Mouse (Mus musculus) T-helper 2 cell (primary cell): Measurements from ENCODE around the gene Rcor2.

Experiments
- in situ Hi-C: fragments of 300-600 bp; cut with MboI, MseI; formaldehyde crosslinking; loops from one replicate; pipeline ENCODE4 v1.15.1; 2025; ENCODE audit warnings: high pct_unique_total_duplicates

The Rcor2 gene

GRCm38 (mm10) chr19:7267091-7267741, at the start of gene Rcor2:
TSS of gene Rcor2 (plus strand) at chr19:7267325.
- in situ Hi-C loops: no loop called here

- in situ Hi-C loops: loop anchor here (10.0 kb wide), 1 partner anchor 1133 kb away; the partner anchor contains the start of genes Cdca5, Gm28374, Tmem262 and Zfpl1
Observed at GRCm38 (mm10) chr19:7217926-7218267, 49.2 kb upstream of the Rcor2 start.

GRCm38 (mm10) chr19:7218753-7219152, 48.4 kb upstream of the Rcor2 start:
- in situ Hi-C loops: loop anchor here (10.0 kb wide), 1 partner anchor 1134 kb away; the partner anchor contains the start of genes Cdca5, Gm28374, Tmem262 and Zfpl1

GRCm38 (mm10) chr19:7222196-7222595, 44.9 kb upstream of the Rcor2 start:
- in situ Hi-C loops: no loop called here

- in situ Hi-C loops: no loop called here
Observed at GRCm38 (mm10) chr19:7223488-7223887, 43.6 kb upstream of the Rcor2 start.

- in situ Hi-C loops: no loop called here
Observed at GRCm38 (mm10) chr19:7224253-7224652, 42.9 kb upstream of the Rcor2 start.

- in situ Hi-C loops: no loop called here
Observed at GRCm38 (mm10) chr19:7225096-7225690, 41.9 kb upstream of the Rcor2 start.

- in situ Hi-C loops: no loop called here
Observed at GRCm38 (mm10) chr19:7226511-7226914, 40.6 kb upstream of the Rcor2 start.

GRCm38 (mm10) chr19:7234537-7235221, 32.4 kb upstream of the Rcor2 start:
- in situ Hi-C loops: loop anchor here (10.0 kb wide), 1 partner anchor 50 kb away; no protein-coding TSS in a partner anchor

- in situ Hi-C loops: loop anchor here (10.0 kb wide), 1 partner anchor 49 kb away; no protein-coding TSS in a partner anchor
Observed at GRCm38 (mm10) chr19:7235461-7235860, 31.7 kb upstream of the Rcor2 start.

- in situ Hi-C loops: loop anchor here (10.0 kb wide), 1 partner anchor 49 kb away; no protein-coding TSS in a partner anchor
Observed at GRCm38 (mm10) chr19:7236011-7236410, 31.1 kb upstream of the Rcor2 start.

- in situ Hi-C loops: loop anchor here (10.0 kb wide), 1 partner anchor 48 kb away; no protein-coding TSS in a partner anchor
Observed at GRCm38 (mm10) chr19:7236742-7237141, 30.4 kb upstream of the Rcor2 start.

- in situ Hi-C loops: loop anchor here (10.0 kb wide), 1 partner anchor 45 kb away; no protein-coding TSS in a partner anchor
Observed at GRCm38 (mm10) chr19:7239574-7239973, 27.6 kb upstream of the Rcor2 start.

GRCm38 (mm10) chr19:7240291-7240690, 26.8 kb upstream of the Rcor2 start:
- in situ Hi-C loops: no loop called here

GRCm38 (mm10) chr19:7240782-7241690, 26.1 kb upstream of the Rcor2 start, which contains the start of gene Naa40:
TSS of gene Naa40 (minus strand) at chr19:7241183.
- in situ Hi-C loops: no loop called here

- in situ Hi-C loops: no loop called here
Observed at GRCm38 (mm10) chr19:7246021-7246420, 21.1 kb upstream of the Rcor2 start.

GRCm38 (mm10) chr19:7257881-7258280, 9.2 kb upstream of the Rcor2 start:
- in situ Hi-C loops: loop anchor here (5.0 kb wide), 1 partner anchor 164 kb away; no protein-coding TSS in a partner anchor

GRCm38 (mm10) chr19:7261476-7261875, 5.6 kb upstream of the Rcor2 start:
- in situ Hi-C loops: loop anchor here (5.0 kb wide), 1 partner anchor 86 kb away; no protein-coding TSS in a partner anchor

GRCm38 (mm10) chr19:7261964-7262363, 5.2 kb upstream of the Rcor2 start:
- in situ Hi-C loops: loop anchor here (5.0 kb wide), 1 partner anchor 85 kb away; no protein-coding TSS in a partner anchor

- in situ Hi-C loops: loop anchor here (5.0 kb wide), 1 partner anchor 85 kb away; no protein-coding TSS in a partner anchor
Observed at GRCm38 (mm10) chr19:7262592-7262991, 4.5 kb upstream of the Rcor2 start.
